Mouse (Mus musculus) ES-CJ7 (cell line): ENCODE measurements around the gene Clic4.
A peak's percentile ranks its signal among the peaks of the same experiment; 100 is the strongest.

Experiments
- DNase-seq: peaks from one replicate; pipeline ENCODE4 v3.0.0; 2011; ENCODE audit warnings: low read depth, low spot score

The Clic4 gene

DNA sequence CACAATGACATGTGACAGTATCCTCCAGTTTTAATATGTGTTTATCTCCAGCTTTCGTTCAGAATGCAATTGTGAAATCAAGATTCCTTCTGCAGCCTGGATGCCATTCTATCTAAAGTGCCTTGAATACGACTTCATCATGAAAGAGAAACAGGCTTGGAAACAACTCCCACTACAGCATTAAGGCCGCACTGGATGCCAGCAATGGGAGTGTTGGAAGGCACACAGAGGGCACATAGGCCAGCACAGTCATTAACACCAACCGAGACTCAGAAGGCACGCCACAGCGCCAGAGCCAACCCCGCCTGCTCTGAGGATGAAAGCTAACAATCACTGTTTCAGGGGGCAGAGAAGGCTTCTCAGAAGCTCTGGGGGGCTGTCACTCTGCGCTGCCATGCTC is 37.1 kb downstream of the Clic4 start:
- no peak for DNase-seq

DNA sequence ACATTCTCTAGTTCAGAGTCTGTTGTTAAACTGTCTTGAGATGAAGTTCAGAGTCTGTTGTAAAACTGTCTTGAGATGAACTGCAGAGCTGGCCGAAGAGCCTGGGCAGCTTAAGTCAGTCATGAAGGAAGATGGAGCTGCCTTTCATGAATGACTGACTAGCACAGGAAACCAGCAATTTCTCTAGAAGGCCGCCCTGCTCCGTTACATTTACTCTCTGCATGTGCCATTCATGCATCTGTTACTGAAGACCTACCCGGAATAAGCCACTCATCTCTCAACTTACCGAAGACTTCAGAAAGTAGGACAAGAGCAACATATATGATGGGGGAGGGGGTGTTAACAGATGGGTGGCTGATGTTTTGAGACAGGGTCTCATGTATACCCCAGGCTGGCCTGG is 40.1 kb downstream of the Clic4 start:
- DNase-seq: no peak

DNA sequence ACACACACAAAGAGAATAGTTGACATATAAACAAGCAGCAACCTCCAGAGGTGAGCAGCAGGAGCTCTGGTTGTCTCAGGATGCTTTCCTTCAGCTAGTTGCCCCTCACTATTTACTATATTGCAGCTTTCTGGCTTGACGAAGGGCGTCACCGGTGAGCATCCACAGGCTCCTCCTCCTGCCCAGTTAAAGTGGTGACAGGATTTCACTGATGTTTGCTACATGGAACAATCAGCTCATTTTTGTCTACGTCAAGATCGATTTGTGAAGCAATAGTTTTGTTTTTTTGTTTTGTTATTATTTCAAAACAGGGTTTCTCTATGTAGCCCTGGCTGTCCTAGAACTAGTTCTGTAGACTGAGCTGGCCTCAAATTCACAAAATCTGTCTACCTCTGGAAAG is 41.1 kb downstream of the Clic4 start:
- DNase-seq: no peak

DNA sequence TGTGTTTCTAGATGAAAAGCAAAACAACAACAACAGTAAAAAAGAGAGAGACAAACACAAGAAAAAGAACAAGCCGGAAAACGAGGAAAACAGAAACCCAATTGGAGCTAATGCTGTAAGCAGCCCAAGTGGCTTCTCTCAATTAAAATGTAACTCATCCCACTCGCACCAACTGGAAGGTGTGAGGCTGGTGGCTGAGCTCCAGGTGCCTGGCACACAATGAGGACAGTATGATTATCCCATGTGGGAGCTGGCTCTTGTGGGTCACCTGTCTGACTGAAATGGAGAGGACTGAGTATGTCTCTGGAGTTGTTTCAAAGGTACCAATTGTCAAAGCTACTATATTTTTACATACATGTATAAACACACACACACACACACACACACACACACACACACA is 41.5 kb downstream of the Clic4 start:
- DNase-seq: no peak

DNA sequence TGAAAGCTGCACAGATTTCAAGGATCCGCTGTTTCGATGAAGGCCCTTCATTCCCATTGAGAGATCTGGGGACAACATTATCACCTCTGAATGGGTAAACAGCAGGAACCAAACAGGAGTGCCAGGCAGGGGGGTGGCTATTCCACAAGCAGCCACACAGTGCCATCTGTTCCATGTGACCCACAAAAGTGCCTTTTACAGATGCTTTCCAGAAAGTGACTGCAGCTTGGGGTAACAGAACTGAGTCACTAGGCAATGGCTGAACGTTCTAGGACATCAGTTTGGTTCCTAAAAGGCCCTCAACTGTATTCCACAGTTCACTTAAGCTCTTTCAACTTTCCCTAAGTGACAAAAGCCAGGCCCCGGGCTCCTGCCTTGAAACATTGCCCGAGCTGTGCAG is 42.0 kb downstream of the Clic4 start:
- no peak for DNase-seq

DNA sequence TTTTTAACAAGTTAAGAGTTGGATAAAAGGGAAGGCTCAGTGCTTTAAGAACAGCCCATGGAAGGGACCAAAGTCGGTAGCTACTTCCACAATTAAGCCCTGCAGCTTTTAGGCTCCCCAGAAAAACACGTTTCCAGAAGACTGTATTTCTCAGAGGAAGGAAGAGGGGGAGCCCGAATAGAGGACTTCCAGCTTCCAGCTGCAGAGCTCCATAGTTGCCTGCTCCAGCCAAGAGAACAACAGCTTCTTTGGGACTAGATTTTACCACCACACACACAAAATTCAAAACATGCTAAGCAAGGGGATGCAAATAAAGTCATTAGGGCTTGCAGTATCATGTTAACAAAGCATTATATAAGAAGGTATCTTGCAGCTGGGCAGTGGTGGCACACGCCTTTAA is 42.7 kb downstream of the Clic4 start:
- DNase-seq: no peak

DNA sequence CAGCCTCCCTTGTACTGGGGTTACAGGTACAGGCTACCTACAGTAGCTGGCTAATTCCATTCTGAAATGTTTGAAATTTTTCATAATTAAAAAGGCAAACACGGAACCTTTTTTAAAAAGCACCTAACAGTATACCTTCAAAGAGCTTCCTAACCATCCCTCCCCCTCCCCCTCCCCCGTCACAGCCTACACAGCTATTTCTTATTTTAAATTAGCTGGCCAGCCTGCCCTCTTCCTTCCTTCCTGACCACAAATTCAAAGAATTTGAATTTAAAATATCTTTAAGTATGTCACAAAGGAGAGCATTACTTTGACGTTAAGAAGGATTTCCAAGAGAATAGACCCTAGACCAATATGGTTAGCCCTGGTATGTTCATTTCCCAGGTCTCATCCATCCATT is 44.5 kb downstream of the Clic4 start:
- no peak for DNase-seq

DNA sequence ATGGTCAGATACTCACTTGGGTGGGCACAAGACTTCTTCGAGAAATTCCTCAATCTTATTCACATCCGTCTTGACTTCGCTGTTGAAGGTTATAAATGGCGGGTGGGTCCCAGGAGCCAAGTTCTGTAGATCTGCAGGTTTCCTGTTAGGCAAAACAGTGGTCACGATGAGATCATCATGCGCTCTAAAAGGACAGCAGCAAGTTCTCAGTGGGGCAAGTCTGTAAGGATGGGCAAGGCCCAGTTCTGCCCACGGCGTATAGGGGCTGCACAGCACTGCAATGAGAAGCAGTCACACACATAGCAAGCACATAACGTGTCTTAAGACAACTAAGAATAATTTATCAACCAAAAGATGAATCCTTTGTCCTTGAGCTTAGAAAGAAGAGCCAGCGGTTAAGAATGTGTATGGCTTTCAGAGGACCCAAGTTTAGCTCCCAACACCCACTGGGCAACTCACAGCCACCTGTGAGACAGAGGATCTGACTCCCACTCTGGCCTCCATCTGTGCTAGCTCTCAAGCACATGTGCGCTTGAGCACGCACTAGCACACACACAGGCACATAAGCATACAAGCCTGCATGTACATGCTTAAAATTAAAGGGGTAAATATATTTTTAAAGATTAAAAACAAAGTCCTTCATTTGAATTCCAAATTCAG is 46.5 kb downstream of the Clic4 start:
- no peak for DNase-seq

DNA sequence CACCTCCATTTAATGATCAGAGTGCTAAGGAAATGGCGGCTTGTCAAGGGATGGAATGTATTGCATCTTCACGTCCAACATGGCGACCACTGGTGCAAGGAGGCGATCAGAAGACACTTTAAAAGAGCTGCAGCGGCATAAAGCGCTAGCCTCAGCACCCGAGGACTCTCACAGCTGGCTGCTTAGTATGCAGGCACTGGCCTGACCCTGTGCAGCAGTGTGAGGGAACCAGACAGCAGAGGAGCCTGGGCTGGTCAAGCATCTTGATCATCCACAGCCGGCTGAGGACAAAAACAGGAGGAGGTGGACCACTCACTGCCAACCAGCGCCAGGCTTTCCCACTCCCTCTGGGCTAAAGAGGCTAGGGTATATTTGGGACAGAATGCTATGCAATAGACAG is 48.8 kb downstream of the Clic4 start:
- no peak for DNase-seq

DNA sequence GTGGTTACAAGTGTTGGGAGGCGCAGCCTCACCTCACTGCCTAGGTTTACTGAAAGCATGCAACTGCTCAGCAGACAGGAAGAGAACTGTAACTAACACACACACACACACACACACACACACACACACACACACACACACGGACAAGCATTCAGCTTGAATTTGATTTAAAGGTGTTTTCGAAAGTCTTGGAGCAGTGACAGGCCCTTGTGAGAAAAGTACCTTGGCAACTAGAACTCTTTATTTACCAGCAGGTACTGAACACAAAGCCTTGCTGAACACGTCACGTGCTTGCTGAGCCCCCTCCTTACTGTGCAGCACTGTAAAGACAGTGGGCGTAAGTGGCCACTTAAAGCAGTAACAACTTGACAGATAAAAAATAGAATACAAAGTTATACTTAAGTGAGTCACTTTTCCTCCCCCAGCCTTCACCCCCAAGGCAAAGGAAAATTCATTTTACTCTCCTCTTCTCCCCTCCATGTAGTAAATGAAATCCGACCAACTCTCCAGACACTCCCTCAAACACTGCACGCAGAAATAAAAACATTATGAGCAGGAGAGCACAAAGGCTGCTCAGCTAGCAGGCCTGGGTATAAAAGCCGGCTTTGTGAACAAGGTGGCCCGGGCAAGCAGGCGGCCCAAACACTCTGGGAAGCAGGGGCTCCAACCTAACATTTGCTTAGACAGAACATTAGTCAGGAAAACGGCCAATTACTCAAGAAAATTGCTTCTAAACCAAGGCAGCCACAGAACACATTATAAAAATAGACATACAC is 50.8 kb downstream of the Clic4 start:
- DNase-seq: no peak

DNA sequence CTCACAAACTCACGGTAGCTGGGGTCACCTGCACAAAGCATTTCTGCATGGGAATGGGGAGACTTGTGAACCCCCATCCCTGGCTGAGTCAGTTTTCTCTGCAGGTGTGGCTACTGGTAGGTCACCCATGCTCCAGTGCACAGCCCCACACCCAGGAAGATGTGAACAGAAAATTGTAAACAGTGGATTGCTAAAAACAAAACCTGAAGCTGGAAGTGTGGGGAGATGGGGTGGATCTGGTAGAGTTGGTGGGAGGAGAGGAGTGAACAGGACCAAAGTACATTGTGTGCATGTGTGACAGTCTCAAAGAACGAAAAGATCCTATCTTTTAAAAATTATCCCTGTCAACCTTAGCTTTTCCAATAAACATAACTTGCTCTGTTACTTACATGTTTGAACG is 52.0 kb downstream of the Clic4 start:
- no peak for DNase-seq

DNA sequence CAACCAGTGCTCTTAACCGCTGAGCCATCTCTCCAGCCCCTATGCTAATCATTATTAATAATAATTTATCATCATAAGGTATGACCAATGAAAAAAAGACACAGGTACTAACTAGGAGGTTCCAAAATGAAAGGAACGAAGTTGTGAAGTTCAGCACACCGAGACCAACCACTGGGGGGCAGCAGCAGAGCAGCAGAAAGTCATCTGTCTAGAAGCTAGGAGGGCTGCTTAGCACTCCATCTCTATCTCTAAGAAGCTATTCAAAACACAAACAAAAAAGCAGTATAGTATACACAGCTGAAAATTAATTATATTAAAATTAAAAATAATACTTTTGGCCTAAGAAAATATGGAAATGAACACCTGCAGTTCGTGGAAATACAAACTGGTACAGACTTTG is 53.0 kb downstream of the Clic4 start:
- peak; percentile 56 for DNase-seq

DNA sequence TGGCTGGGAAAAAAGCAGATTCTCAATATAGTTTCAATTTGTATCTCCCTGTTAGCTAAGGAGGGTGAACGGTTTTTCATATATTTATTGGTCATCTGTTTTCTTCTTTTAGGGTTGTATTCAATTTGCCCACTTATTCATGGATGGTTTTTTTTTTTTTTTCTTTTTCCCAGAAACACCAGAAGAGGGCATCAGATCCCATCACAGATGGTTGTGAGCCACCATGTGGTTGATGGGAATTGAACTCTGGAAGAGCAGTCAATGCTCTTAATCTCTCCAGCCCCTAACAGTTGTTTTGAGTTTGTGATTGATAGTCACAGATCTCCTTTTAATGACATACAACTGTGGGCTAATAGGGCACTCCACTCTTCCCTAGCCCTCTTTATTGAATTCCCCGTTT is 62.8 kb downstream of the Clic4 start:
- no peak for DNase-seq

DNA sequence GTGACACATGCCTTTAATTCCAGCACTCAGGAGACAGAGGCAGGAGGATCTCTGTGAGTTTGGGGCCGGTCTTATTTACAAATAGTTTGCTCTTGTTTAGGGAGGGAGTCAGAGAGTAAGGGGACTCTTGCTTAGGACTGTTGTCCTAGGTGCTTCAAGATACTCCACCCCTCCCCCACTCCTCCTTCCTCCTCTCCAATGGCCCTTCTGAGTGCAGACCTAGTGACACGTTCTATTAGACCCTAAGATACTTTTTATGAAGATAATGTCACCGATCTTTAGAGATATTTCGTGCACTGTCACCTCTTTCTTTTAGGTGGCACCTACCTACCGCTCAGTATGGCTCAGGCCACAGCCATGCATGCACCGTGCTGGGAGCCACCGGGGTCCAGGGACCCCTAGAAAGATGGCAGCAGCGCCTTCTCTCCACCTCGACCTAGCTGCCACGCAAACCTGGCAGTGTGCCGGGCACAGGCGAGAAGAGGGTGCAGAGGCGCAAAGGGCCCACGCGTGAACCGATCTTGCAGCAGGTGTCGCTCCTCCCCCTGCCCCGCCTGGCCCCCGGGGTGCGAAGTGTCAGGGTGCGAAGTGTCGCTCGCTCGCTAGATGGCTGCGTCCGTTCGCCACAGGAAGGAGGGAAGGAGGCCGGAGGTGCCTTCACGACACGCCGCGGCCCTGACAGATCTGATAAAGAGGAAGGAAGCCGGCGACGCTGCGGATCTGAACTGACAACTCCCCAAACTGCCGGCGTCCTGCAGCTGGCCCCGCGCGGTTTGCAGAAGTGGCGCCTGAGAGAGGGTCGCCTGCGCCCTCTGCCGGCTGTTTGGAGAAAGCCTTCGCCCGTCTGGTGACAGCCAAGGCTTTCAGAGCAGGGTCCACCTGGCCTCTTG is 66.7 kb downstream of the Clic4 start:
- peak; percentile 78 for DNase-seq

DNA sequence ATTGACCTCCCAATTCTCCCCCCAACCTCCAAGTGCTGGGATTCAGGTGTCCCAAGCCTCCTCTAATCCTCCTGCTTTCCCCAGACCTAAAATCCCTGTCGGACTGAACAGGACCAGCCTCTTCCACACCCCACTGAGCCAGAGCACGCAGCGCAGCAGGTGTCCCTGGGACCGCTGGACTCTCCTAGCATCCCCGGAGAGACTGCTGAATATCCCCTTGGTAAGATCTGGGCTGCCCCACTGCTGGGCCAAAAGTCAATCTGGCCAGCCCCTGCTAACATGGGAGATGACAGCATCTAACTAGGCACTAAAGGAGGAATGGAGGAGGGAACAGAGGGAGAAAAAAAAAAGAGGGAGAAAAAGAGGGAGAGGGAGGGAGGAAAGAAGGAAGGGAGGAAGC is 67.4 kb downstream of the Clic4 start:
- no peak for DNase-seq

DNA sequence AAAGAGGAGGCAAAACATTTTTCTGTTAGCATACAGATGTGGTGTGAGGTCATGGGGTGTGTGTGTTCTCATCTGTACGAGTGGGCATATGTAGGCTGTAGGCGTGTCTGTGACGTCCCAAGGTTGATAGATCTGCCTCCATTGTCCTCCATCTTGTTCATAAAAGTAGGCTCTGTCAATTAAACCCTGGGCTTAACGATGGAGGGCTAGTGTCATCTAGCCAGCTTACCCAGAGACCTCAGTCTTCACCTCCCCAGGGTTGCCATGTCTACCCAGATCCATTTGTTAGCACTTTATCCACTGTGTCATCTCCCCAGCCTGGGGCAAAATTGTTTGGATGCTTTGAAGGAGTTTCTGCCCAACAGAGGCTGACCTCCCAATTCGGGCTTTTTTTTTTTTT is 67.9 kb downstream of the Clic4 start:
- DNase-seq: no peak

DNA sequence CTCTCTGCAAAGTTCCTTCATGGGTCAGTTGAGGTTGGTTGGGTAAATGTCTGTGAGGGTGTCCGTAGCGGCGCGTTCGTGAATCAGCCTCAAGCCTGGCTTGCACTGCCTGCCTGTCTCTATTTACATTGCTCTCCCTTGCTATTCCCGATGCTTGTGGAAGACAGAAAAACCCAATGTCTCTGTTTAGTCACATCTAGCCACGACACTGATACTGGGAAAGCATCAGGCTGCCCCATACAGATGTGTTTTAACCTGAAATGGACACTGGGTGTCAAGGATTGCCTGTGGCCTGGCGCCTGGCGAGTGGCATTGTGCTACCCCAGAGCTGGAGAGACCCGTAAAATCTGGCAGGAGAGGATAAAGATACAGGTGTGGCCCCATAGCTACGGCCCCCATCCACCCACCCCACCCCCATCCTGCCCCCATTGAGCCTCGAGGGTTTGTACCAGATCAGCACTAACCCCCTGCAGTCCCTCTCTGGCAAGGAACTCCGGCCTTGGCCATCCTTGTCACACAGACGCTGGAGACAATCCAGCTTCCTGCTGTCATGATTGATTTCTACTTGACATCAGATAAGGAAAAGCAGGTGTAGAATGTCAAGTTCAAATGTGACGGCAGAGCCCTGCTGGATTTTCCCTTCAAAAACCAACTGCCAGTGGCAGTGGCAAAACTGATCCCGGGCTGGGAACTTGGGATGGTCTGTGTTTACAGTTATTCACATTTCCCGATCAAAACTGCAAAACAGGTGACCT is 68.6 kb downstream of the Clic4 start:
- no peak for DNase-seq

DNA sequence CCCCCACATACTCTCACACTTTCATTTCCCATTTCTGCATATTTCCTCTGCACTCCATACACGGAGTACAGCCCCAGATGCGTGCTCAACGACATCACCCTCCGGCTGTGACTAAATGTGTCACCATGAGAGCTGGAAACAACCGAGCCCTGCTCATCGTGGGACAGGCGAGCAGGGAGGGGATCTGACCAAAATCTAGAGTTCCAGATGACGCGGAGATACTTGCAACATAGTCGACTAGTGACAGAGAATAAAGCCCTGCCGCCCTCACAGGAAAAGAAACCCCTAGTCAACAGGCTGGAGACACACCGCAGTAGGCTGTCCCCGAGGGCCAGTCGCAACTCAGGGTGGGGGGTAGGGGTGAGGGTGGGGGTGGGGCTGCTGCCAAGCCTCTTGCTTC is 69.3 kb downstream of the Clic4 start:
- no peak for DNase-seq

DNA sequence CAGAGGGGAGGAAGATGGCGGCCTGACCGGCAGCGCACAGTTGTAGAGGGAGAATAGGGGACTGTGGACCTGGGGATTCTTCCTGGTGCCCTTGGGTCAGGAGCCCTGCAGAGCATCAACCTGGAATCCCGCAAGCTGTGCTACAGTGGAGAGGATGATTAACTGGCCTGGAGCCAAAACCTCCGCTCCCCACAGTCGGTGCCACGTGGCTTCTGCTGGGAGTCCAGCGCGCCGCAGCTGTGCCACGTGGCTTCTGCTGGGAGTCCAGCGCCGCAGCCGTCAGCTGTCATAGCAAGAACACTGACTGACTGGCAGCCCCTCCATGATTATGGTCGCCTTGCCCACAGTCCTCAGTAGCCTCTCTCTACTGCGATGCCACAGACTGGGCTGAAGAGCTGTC is 70.8 kb downstream of the Clic4 start:
- no peak for DNase-seq

DNA sequence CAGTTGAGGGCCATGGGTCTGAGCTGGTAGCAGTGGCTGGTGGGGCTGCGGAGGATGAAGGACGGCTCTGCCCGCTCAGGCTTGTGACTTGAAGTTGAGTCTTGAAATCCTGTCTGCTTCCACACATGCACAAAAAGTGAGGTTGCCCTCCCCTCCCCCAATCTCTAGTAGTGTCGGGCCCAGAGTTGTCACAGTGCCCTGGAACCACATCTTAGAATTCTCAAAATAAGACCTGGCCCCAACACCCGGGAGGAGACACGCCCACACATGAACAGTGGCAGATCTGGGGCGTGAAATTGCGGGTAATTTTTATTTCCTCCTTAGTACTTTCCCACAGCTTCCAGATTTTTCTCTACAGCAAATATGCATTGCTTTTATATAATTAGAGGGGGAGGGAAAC is 74.8 kb downstream of the Clic4 start:
- no peak for DNase-seq

DNA sequence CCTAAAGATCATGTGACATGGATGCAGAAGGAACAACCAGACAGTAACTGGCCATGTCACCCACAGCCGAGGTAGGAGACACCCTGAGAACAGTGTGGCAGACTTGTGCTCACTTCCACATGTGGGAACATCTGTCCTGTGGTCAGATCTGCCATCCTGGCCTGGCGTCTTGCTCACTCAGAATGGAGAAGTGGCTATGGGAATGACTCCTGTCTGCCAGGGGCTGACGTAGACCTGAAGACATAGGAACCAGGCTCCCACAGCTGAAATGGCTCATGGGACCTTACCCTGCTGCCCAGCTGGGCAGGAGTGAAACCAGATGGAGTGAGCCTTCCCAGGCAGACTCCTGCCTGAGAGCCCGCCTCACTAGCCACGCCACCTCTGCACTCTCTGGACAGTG is 79.8 kb downstream of the Clic4 start:
- DNase-seq: no peak

DNA sequence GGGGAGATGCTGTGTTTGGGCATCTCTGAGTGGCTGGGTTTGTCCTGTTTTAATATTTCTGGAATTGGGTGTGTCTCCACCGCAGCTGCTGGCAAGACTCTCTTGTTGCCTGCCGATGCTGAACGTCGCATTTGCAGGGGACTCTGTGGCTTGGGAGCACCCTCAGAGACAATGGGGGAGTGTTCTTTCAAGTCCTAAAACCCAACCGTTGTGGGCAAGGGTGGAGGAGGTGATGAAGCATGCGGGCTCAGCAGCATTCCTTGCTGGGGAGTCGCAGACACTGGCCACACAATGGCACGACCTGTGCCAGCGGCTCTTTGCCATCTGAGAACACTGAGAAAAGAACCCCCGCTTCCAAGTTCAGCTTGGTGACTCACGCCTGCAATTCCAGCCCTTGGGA is 81.0 kb downstream of the Clic4 start:
- DNase-seq: no peak
